Mouse (Mus musculus): ENCODE results near the gene Zfp423. TPM values are rescaled to one million over a fixed set of nuclear protein-coding genes. Genes with fewer than 3 reads are reported as not detected.

Zfp423 gene
- total RNA-seq, 2 experiments from 2014 or later = 3.8 to 5.1 TPM

- intact Hi-C loops (cut with DNase I) = no loop called here
- no peak for DNase-seq
Measured at GRCm38 (mm10) chr8:87680034-87680433, 279.4 kb downstream of the Zfp423 start.

- intact Hi-C loops (cut with DNase I) = no loop called here
- DNase-seq = no peak
Measured at GRCm38 (mm10) chr8:87679431-87680003, 279.9 kb downstream of the Zfp423 start.

DNA sequence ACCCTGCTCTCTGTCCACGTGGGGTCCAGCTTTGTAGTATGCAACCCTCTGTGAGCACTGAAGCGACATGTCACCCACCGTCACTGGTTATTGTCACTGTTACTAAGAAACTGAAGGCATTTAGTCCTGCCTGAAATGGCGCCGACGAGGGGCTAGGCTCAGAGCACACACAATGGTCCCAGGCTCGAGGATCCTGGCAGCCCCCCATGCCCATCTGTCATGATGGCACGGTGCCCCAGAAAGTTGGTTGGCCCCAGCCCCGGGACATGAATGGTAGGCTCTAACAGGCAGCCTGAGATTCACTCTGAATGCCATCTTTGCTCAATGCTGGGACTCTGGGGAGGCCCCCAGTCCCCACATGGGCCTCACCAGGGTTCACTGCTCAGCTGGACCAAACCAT, 284.0 kb downstream of the Zfp423 start:
- DNase-seq = no peak
- intact Hi-C loops (cut with DNase I) = no loop called here

DNA sequence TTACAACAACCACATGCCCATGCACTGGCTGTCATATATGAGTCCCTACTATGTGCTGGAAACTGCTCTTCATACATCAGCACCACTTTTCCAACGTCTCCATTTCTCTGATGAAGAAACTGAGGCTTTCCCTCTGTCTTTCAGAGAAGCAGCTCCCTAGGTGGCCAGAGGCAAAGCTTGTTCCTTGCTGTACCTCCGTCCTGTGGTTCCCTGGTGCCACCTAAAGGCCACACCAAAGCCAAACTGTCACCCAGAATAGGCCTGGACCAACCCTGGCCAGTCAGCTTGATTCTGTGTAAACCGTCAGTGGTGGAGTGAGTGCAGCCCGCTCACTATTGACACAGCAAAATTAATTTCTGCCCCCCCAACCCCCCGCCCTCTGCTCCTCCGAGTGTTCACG, 285.2 kb downstream of the Zfp423 start:
- intact Hi-C loops (cut with DNase I) = no loop called here
- no peak for DNase-seq

DNA sequence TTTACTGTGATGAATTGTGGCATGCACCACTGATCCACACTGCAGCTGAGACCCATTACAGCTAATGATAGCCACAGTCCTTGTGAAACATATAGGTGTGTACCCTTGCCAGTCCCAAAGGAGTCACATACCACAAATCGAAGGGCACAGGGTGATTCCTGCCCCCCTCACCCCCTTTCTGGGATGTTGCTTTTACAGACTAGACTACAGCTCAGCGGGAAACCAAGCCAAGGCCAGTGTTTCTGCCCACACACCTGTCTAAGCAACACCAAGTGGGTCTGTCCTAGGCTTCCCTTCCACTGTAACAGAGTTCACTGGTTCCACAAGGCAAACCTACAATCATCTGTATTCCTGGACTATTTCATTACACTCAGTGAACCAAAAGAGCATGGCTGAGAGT, 287.2 kb downstream of the Zfp423 start:
- intact Hi-C loops (cut with DNase I) = no loop called here

GRCm38 (mm10) chr8:87671209-87671970, 288.0 kb downstream of the Zfp423 start:
- intact Hi-C loops (cut with DNase I) = no loop called here
- no peak for DNase-seq

More for the DNA sequence above, 287.2 kb downstream of the Zfp423 start:
- DNase-seq = no peak

GRCm38 (mm10) chr8:87670232-87670631, 289.2 kb downstream of the Zfp423 start:
- no peak for DNase-seq
- intact Hi-C loops (cut with DNase I) = no loop called here

GRCm38 (mm10) chr8:87668736-87669135, 290.7 kb downstream of the Zfp423 start:
- intact Hi-C loops (cut with DNase I) = no loop called here
- no peak for DNase-seq

GRCm38 (mm10) chr8:87667914-87668643, 291.3 kb downstream of the Zfp423 start:
- DNase-seq = no peak
- intact Hi-C loops (cut with DNase I) = no loop called here

GRCm38 (mm10) chr8:87667297-87667696, 292.1 kb downstream of the Zfp423 start:
- intact Hi-C loops (cut with DNase I) = no loop called here
- DNase-seq = no peak

DNA sequence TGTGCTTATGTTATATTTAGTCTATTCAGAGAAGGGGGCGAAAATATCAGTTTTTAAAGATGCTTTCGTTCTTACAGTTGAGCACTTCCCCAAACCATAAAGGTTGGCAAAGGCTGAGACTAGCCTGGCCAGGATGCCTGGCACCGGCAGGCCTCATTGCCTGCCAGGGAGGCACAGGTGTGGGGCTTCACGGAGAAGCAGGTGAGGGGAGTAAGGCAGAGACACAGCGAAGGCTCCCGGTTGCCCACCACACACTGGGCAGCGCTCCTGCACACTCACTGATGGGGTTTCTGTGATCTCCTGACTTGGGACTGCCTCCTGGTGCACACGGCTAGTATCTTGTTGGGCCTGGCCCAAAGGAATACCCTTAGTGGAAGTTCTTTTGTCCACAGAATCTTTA, 294.1 kb downstream of the Zfp423 start:
- no peak for DNase-seq
- intact Hi-C loops (cut with DNase I) = no loop called here

GRCm38 (mm10) chr8:87664217-87664509, 295.2 kb downstream of the Zfp423 start:
- no peak for DNase-seq
- intact Hi-C loops (cut with DNase I) = loop anchor here (1.0 to 5.0 kb wide), 3 partner anchors 54 to 358 kb away; no protein-coding TSS in a partner anchor

DNA sequence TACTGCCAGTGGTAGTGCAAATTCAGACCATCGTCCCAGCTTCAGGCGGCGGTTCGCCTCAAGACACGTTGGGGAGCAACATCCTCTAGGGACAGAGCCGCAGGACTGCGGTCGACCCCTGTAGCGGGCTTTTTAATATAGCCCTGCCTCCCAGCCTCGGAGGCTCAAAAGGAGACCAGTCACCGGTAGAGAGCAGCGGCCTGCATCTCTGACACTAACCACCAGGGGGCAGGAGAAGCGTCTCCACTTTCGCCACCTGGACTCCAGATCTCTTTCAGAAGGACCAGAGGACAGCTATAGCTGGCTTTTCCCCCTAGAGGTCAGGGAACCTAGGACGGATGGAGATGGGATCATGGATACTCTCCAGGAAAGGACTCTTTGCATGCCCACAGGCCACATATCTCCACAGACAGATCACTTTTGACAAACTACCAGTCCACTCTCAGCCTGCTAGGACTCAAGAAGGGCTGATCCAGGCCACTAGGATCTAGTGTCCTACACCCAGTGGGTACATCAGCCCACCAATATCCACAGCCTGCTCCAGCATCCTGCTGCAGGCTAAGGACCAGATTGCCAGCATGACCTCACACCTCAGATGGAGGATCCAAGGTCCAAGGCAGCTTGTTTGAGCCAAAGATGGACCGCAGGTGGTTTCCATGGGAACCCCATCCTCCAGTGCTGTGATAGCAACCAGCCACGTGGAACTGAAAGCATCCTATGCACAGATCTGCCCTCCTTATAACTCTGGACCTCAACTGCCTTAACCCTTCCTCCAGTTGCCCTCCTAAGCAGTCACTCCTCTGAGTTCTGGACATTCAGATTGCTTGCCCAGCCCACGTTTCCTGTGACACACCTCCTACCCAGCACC, 295.8 kb downstream of the Zfp423 start:
- intact Hi-C loops (cut with DNase I) = loop anchor here (1.0 to 5.0 kb wide), 4 partner anchors 52 to 359 kb away; no protein-coding TSS in a partner anchor
- peak; percentile 79 to 83 for DNase-seq

GRCm38 (mm10) chr8:87662811-87663341, 296.5 kb downstream of the Zfp423 start:
- intact Hi-C loops (cut with DNase I) = loop anchor here (1.0 to 5.0 kb wide), 3 partner anchors 52 to 359 kb away; no protein-coding TSS in a partner anchor
- DNase-seq = peak; percentile 24 to 48

- intact Hi-C loops (cut with DNase I) = loop anchor here (5.0 kb wide), 2 partner anchors 85 to 360 kb away; no protein-coding TSS in a partner anchor
- DNase-seq = no peak
Measured at GRCm38 (mm10) chr8:87662307-87662771, 297.1 kb downstream of the Zfp423 start.

DNA sequence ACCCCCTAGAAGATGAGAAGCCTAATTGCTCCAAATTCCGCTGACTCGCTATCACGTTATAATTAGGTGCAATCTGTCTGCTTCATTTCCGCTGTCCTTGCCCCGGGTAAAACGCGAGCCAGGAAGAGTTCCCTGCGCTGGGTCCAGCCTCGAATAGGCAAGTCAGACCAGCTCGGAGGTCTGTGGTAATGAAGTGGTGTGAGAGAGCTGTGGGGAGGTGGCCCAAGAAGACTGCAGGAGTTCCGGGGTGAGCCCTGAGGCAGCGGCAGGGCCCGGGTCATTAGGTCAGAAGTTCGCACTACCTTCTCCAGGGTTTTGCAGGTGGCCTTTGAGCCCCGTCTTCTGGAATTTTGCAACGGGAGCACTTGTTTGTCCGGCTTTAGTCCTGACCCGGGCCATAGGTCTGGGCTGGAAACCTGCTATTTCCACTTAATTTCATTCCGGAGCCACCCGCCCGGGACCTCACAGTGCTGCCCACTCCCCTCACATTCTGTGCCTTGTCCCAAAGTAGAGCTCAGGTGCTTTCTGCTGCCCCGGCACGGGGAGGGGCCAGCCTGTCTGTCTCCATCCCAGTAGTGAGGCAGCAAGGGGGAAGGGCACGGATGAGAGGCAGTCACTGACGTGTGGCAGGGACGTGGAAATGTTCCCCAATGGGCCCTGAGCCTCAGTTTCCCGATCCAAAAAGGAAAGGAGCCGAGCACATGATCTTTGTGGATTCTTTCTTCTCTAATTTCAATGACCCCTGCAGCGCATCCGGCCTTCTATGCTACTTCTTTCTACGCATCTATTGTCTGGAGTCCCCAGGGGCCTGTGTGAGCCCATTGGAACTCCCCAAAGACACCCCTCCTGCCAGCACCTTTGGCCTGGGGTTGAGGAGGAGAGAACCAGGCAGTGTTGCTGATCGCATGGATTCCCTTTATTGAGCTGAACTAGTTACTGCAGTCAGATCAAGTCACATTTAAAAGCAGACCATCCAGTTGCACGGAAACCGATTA, 298.2 kb downstream of the Zfp423 start:
- intact Hi-C loops (cut with DNase I) = loop anchor here (5.0 kb wide), 2 partner anchors 86 to 361 kb away; no protein-coding TSS in a partner anchor
- no peak for DNase-seq

- intact Hi-C loops (cut with DNase I) = loop anchor here (5.0 kb wide), 2 partner anchors 87 to 362 kb away; no protein-coding TSS in a partner anchor
- DNase-seq = no peak
Measured at GRCm38 (mm10) chr8:87660029-87660915, 299.1 kb downstream of the Zfp423 start.

- intact Hi-C loops (cut with DNase I) = no loop called here
- DNase-seq = no peak
Measured at GRCm38 (mm10) chr8:87657488-87657887, 301.9 kb downstream of the Zfp423 start.
